ENCODE assay signal across 8 mouse cellular contexts in genomic region chr2:180709023-180709922, GRCm38 (mm10). TPM values are rescaled to one million over a fixed set of nuclear protein-coding genes. Genes with fewer than 3 reads are reported as not detected.
DNase-seq lines count a peak whose midpoint lies in the region; ATAC-seq and TF ChIP-seq lines count a peak whose summit lies in the region.

No protein-coding gene starts in this region.

- H3K9ac ChIP-seq in heart, embryonic 12.5 days: peak overlapping the region; percentile 89
- H3K9ac ChIP-seq in ES-Bruce4 (ENCODE audit: low read depth, poor library complexity, severe bottlenecking): peak overlapping the region; percentile 97
- peak overlapping the region; percentile 99 for H3K9ac ChIP-seq in forebrain, embryonic 14.5 days (ENCODE audit: low read length)
- H3K9ac ChIP-seq in liver, postnatal 0 days (replicated peaks): peak overlapping the region; percentile 100

- no peaks in the 10 kb centered on the region for H3K9me3 ChIP-seq in heart, embryonic 12.5 days (replicated peaks)
- no peaks in the 10 kb centered on the region for H3K9me3 ChIP-seq in ES-Bruce4 (replicated peaks; ENCODE audit: control insufficient read depth, insufficient read depth, low read length, poor library complexity, severe bottlenecking)
- no peaks in the 10 kb centered on the region for H3K9me3 ChIP-seq in forebrain, embryonic 14.5 days (replicated peaks; ENCODE audit: control insufficient read depth, low read length)
- H3K9me3 ChIP-seq in liver, postnatal 0 days (ENCODE audit: low read length): no peaks in the 10 kb centered on the region

- peak; percentile 71; the same call in 1 of the 2 replicates for TF ChIP-seq EP300 in ES-Bruce4 (IDR thresholded peaks at IDR 0.05; ENCODE audit: insufficient read depth, low read depth, low read length)
- no peak for TF ChIP-seq EP300 in liver, postnatal 0 days (IDR thresholded peaks at IDR 0.05; ENCODE audit: low read depth)

- H3K4me1 ChIP-seq in heart, embryonic 12.5 days (replicated peaks): peaks cover 37% of the 10 kb centered on the region
- peaks cover 5% of the 10 kb centered on the region for H3K4me1 ChIP-seq in ES-Bruce4 (ENCODE audit: control insufficient read depth, insufficient read depth, low read length)
- H3K4me1 ChIP-seq in forebrain, embryonic 14.5 days (ENCODE audit: control insufficient read depth, insufficient read depth, low read length): peaks cover 16% of the 10 kb centered on the region
- H3K4me1 ChIP-seq in liver, postnatal 0 days (ENCODE audit: insufficient read depth): peaks cover 47% of the 10 kb centered on the region

- DNase-seq in heart, postnatal 14 days: no peak
- no peak for DNase-seq in forebrain, embryonic 14.5 days (ENCODE audit: low spot score)
- no peak for DNase-seq in liver, postnatal 0 days
- no peak for DNase-seq in retina, postnatal 1 day
- DNase-seq in B cell, adult 2 months: no peak
- DNase-seq in thymus, postnatal 0 days (ENCODE audit: low spot score): no peak

- intact Hi-C loops in heart, postnatal 14 days (cut with DNase I): no loop called here

- peak overlapping the region; percentile 69 for H3K4me2 ChIP-seq in heart, embryonic 12.5 days
- peak overlapping the region; percentile 88 for H3K4me2 ChIP-seq in forebrain, embryonic 14.5 days (ENCODE audit: low read length)
- H3K4me2 ChIP-seq in liver, postnatal 0 days (ENCODE audit: low read depth, low read length): peak overlapping the region; percentile 76

- H3K27ac ChIP-seq in heart, embryonic 12.5 days (ENCODE audit: poor library complexity, severe bottlenecking): peak overlapping the region; percentile 73
- peak overlapping the region; percentile 99 for H3K27ac ChIP-seq in ES-Bruce4 (ENCODE audit: insufficient read depth, low read length)
- H3K27ac ChIP-seq in forebrain, embryonic 14.5 days (ENCODE audit: low read depth, low read length): peak overlapping the region; percentile 63
- H3K27ac ChIP-seq in liver, postnatal 0 days (ENCODE audit: low read depth): peak overlapping the region; percentile 100

- TF ChIP-seq CTCF in ES-Bruce4 (IDR thresholded peaks at IDR 0.05; ENCODE audit: low read depth, low read length): no peak
- no peak for TF ChIP-seq CTCF in liver, postnatal 0 days (IDR thresholded peaks at IDR 0.05; ENCODE audit: low read depth)

- under 1% methylated on average over 39 of the region's 39 CpGs for WGBS in heart, embryonic 12.5 days
- under 1% methylated on average over 39 of the region's 39 CpGs for WGBS in forebrain, embryonic 14.5 days
- under 1% methylated on average over 39 of the region's 39 CpGs for WGBS in liver, postnatal 0 days (ENCODE audit: insufficient replicate concordance)

- TF ChIP-seq POLR2A in ES-Bruce4 (IDR thresholded peaks at IDR 0.05; ENCODE audit: insufficient read depth, low read length): no peak

- H3K4me3 ChIP-seq in heart, embryonic 12.5 days: peak overlapping the region; percentile 100
- peak overlapping the region; percentile 96 for H3K4me3 ChIP-seq in ES-Bruce4 (ENCODE audit: low read depth, low read length)
- H3K4me3 ChIP-seq in forebrain, embryonic 14.5 days (ENCODE audit: low read depth, low read length): peak overlapping the region; percentile 99
- peak overlapping the region; percentile 100 for H3K4me3 ChIP-seq in liver, postnatal 0 days (ENCODE audit: low read depth, low read length)

- peaks cover 11% of the 10 kb centered on the region for H3K36me3 ChIP-seq in heart, embryonic 12.5 days
- peaks cover 52% of the 10 kb centered on the region for H3K36me3 ChIP-seq in ES-Bruce4 (ENCODE audit: control insufficient read depth, insufficient read depth, low read length, poor library complexity, severe bottlenecking)
- H3K36me3 ChIP-seq in forebrain, embryonic 14.5 days (ENCODE audit: control insufficient read depth, insufficient read depth, low read length): peaks cover 15% of the 10 kb centered on the region
- peaks cover 16% of the 10 kb centered on the region for H3K36me3 ChIP-seq in liver, postnatal 0 days (replicated peaks; ENCODE audit: insufficient read depth, low read length)

- ATAC-seq in heart, embryonic 12.5 days (ENCODE audit: insufficient number of reproducible peaks, low FRiP score): peak; percentile 40
- ATAC-seq in forebrain, embryonic 14.5 days: peak; percentile 57
- peak; percentile 20 for ATAC-seq in liver, postnatal 0 days

- no peaks in the 10 kb centered on the region for H3K27me3 ChIP-seq in heart, embryonic 12.5 days (replicated peaks)
- no peaks in the 10 kb centered on the region for H3K27me3 ChIP-seq in ES-Bruce4 (ENCODE audit: control insufficient read depth, insufficient read depth, low read length, poor library complexity, severe bottlenecking)
- no peaks in the 10 kb centered on the region for H3K27me3 ChIP-seq in forebrain, embryonic 14.5 days (replicated peaks; ENCODE audit: control insufficient read depth, insufficient read depth, low read length)
- H3K27me3 ChIP-seq in liver, postnatal 0 days (ENCODE audit: insufficient read depth, low read length): no peaks in the 10 kb centered on the region

RNA-seq across cellular contexts. Expression of gene Dido1, which starts 0.5 kb away (rescaled TPM):
- 23.6 and 24.2 TPM in 2 replicates for polyA plus RNA-seq in heart, embryonic 12.5 days (2016; fragmentation: Nextera tagmentation; extraction: Ambion mirVana)
- 10 to 100 TPM; 39.0 to 39.7 TPM for total RNA-seq in heart, postnatal 14 days (2021)
- 62.5 and 67.8 TPM in 2 replicates for polyA plus RNA-seq in ES-Bruce4 (2011; ENCODE audit: insufficient read depth, insufficient read length, low read depth, missing spikeins)
- 21.0 and 30.8 TPM in 2 replicates for polyA plus RNA-seq in forebrain, embryonic 14.5 days (2014; fragmentation: Nextera tagmentation; extraction: Ambion mirVana)
- 6.5 and 8.7 TPM in 2 replicates for polyA plus RNA-seq in liver, postnatal 0 days (2015; fragmentation: Nextera tagmentation; extraction: Ambion mirVana)
- 25.6 and 32.2 TPM in 2 replicates for polyA plus RNA-seq in thymus, postnatal 0 days (2015; fragmentation: Nextera tagmentation; extraction: Ambion mirVana)

RNA-seq across cellular contexts. Expression of gene Gid8, which starts 0.6 kb away (rescaled TPM):
- polyA plus RNA-seq in heart, embryonic 12.5 days (2016; fragmentation: Nextera tagmentation; extraction: Ambion mirVana): 45.3 and 47.8 TPM in 2 replicates
- 10 to 100 TPM; 64.7 to 69.6 TPM for total RNA-seq in heart, postnatal 14 days (2021)
- polyA plus RNA-seq in ES-Bruce4 (2011; ENCODE audit: insufficient read depth, insufficient read length, low read depth, missing spikeins): 78.5 and 81.4 TPM in 2 replicates
- 56.3 and 60.4 TPM in 2 replicates for polyA plus RNA-seq in forebrain, embryonic 14.5 days (2014; fragmentation: Nextera tagmentation; extraction: Ambion mirVana)
- polyA plus RNA-seq in liver, postnatal 0 days (2015; fragmentation: Nextera tagmentation; extraction: Ambion mirVana): 68.2 and 71.3 TPM in 2 replicates
- polyA plus RNA-seq in thymus, postnatal 0 days (2015; fragmentation: Nextera tagmentation; extraction: Ambion mirVana): 50.5 and 53.1 TPM in 2 replicates

RNA-seq across cellular contexts. Expression of gene Slc17a9, which starts 15.8 kb away (rescaled TPM):
- polyA plus RNA-seq in heart, embryonic 12.5 days (2016; fragmentation: Nextera tagmentation; extraction: Ambion mirVana): 0.59 and 0.69 TPM in 2 replicates
- total RNA-seq in heart, postnatal 14 days (2021): under 1 TPM; 0.34 to 0.57 TPM
- 20.2 and 22.6 TPM in 2 replicates for polyA plus RNA-seq in ES-Bruce4 (2011; ENCODE audit: insufficient read depth, insufficient read length, low read depth, missing spikeins)
- 0.25 TPM in 1 of 2 replicates, not detected in the other for polyA plus RNA-seq in forebrain, embryonic 14.5 days (2014; fragmentation: Nextera tagmentation; extraction: Ambion mirVana)
- 5.2 and 6.0 TPM in 2 replicates for polyA plus RNA-seq in liver, postnatal 0 days (2015; fragmentation: Nextera tagmentation; extraction: Ambion mirVana)
- polyA plus RNA-seq in thymus, postnatal 0 days (2015; fragmentation: Nextera tagmentation; extraction: Ambion mirVana): 2.6 and 3.1 TPM in 2 replicates
